Mouse (Mus musculus) ES-CJ7 (cell line): ENCODE results near the gene Ankrd6.

Experiments
- DNase-seq: peaks from one replicate; pipeline ENCODE4 v3.0.0; 2011; ENCODE audit warnings: low read depth, low spot score

Gene Ankrd6

GRCm38 (mm10) chr4:32951035-32951940 is 647 bp upstream of the Ankrd6 start:
- peak; percentile 64 for DNase-seq

- peak; percentile 57 for DNase-seq
These were observed 1.9 kb downstream of the Ankrd6 start for GRCm38 (mm10) chr4:32948696-32949095.

GRCm38 (mm10) chr4:32947631-32948030 is 3.0 kb downstream of the Ankrd6 start:
- peak; percentile 69 for DNase-seq

GRCm38 (mm10) chr4:32940984-32941383 is 9.7 kb downstream of the Ankrd6 start:
- DNase-seq: peak; percentile 59

GRCm38 (mm10) chr4:32939964-32940363 is 10.7 kb downstream of the Ankrd6 start:
- no peak for DNase-seq

- DNase-seq: no peak
These were observed 11.1 kb downstream of the Ankrd6 start for GRCm38 (mm10) chr4:32939521-32939920.

GRCm38 (mm10) chr4:32936762-32937341 is 13.8 kb downstream of the Ankrd6 start:
- DNase-seq: no peak

- peak; percentile 95 for DNase-seq
These were observed 18.6 kb downstream of the Ankrd6 start for GRCm38 (mm10) chr4:32932056-32932455.

GRCm38 (mm10) chr4:32929750-32930149 is 20.9 kb downstream of the Ankrd6 start:
- peak; percentile 76 for DNase-seq

GRCm38 (mm10) chr4:32928692-32929448 is 21.8 kb downstream of the Ankrd6 start:
- DNase-seq: no peak

GRCm38 (mm10) chr4:32923891-32924294 is 26.7 kb downstream of the Ankrd6 start:
- peak; percentile 71 for DNase-seq

- DNase-seq: peak; percentile 92
These were observed 27.2 kb downstream of the Ankrd6 start for GRCm38 (mm10) chr4:32923436-32923835.

- DNase-seq: no peak
These were observed 27.8 kb downstream of the Ankrd6 start for GRCm38 (mm10) chr4:32922871-32923270.

GRCm38 (mm10) chr4:32920863-32921262 is 29.8 kb downstream of the Ankrd6 start:
- no peak for DNase-seq

GRCm38 (mm10) chr4:32918571-32918970 is 32.1 kb downstream of the Ankrd6 start:
- DNase-seq: peak; percentile 48

- peak; percentile 64 for DNase-seq
These were observed 33.8 kb downstream of the Ankrd6 start for GRCm38 (mm10) chr4:32916689-32917385.

- DNase-seq: no peak
These were observed 34.7 kb downstream of the Ankrd6 start for GRCm38 (mm10) chr4:32915928-32916327.

GRCm38 (mm10) chr4:32909996-32910395 is 40.6 kb downstream of the Ankrd6 start:
- DNase-seq: no peak

GRCm38 (mm10) chr4:32909241-32909979 is 41.2 kb downstream of the Ankrd6 start:
- DNase-seq: no peak

GRCm38 (mm10) chr4:32907631-32908030 is 43.0 kb downstream of the Ankrd6 start:
- DNase-seq: no peak

- DNase-seq: no peak
These were observed 44.0 kb downstream of the Ankrd6 start for GRCm38 (mm10) chr4:32906627-32907026.
